Mouse (Mus musculus) lung, postnatal 14 days (tissue): Measurements from ENCODE around the gene Cactin.

ENCODE experiments used
- DNase-seq: peaks from one replicate; pipeline ENCODE4 v3.0.0; 2021

The Cactin gene

GRCm38 (mm10) chr10:81366477-81367206 lies 45.7 kb downstream of the Cactin start:
- no peak for DNase-seq

GRCm38 (mm10) chr10:81367207-81367495 lies 46.2 kb downstream of the Cactin start:
- no peak for DNase-seq

- no peak for DNase-seq
These were observed 54.4 kb downstream of the Cactin start for GRCm38 (mm10) chr10:81375322-81375721.
